Mouse (Mus musculus) kidney, adult 2 months (tissue): ENCODE results near the gene 1700003E16Rik.

Experiments used
- CTCF ChIP-seq: fragments of 200-500 bp; conservative IDR thresholded peaks from 2 replicates; pipeline ENCODE4 v1.5.1; 2011; ENCODE audit warnings: low read depth, mild to moderate bottlenecking, control low read depth, low read length, moderate library complexity, mixed read lengths; ENCODE audit not compliant: insufficient read depth, insufficient read length
- POLR2A ChIP-seq: fragments of 200-500 bp; IDR thresholded peaks from one replicate; pipeline ENCODE4 v1.6.1; 2011; ENCODE audit warnings: low read depth, low read length, control low read depth

- TF ChIP-seq POLR2A (no peak), CTCF (no peak)
These were observed 23.4 kb downstream of the 1700003E16Rik start for GRCm38 (mm10) chr6:83179390-83180117.
